In genomic region chr10:11888953-11889352, GRCm38 (mm10) we compare ENCODE assay signal across 17 mouse cellular contexts.
"Had no signal": no experiment of that assay in that cellular context is flagged by ENCODE, and none has a peak within 500 bp of the region (broad histone marks: within the 10 kb centered on the region; RNA-seq: fewer than 3 reads in every experiment).

No protein-coding gene starts in this region.

- DNase-seq: kidney, postnatal 10 days; kidney, postnatal 4 days; liver; liver, embryonic 13.5 days; liver, postnatal 0 days; lung, postnatal 14 days; right cerebral cortex, adult 18-20 months; right cerebral cortex, postnatal 25 days; thymus, postnatal 4 days had no signal

- H3K4me1 ChIP-seq: limb, embryonic 12.5 days; liver, embryonic 13.5 days; lung, embryonic 15.5 days; megakaryocyte, embryonic 14.5 days had no signal

- H3K4me2 ChIP-seq: limb, embryonic 12.5 days; liver, embryonic 13.5 days; lung, embryonic 15.5 days; midbrain, embryonic 11.5 days had no signal

- H3K27ac ChIP-seq: layer of hippocampus, adult 2 months; limb, embryonic 12.5 days; liver, embryonic 13.5 days; lung, embryonic 15.5 days; macrophage; stomach, postnatal 0 days had no signal

- H3K27me3 ChIP-seq: limb, embryonic 12.5 days; liver, embryonic 13.5 days; lung, embryonic 15.5 days; megakaryocyte, embryonic 14.5 days had no signal

- H3K36me3 ChIP-seq: limb, embryonic 12.5 days; liver, embryonic 13.5 days; lung, embryonic 15.5 days had no signal

- H3K9ac ChIP-seq: limb, embryonic 12.5 days; liver, embryonic 13.5 days; liver, postnatal 0 days; lung, embryonic 15.5 days had no signal

- ATAC-seq: liver, postnatal 0 days; midbrain, embryonic 16.5 days had no signal

- H3K9me3 ChIP-seq: limb, embryonic 12.5 days; liver, embryonic 13.5 days; lung, embryonic 15.5 days; megakaryocyte, embryonic 14.5 days had no signal

- H3K4me3 ChIP-seq: layer of hippocampus, adult 2 months; limb, embryonic 12.5 days; liver, embryonic 13.5 days; lung, embryonic 15.5 days; megakaryocyte, embryonic 14.5 days had no signal
